Mouse (Mus musculus) T-cell, adult 66 days (primary cell): ENCODE results near the gene Olfr1261. TPM values are rescaled to one million over a fixed set of nuclear protein-coding genes. Genes with fewer than 3 reads are reported as not detected.

Source experiments
- total RNA-seq, 2 experiments: library from RNA; stranded (reverse); gene quantifications; 3 replicates in 1 of 2; 4 replicates in 1 of 2; pipeline ENCODE4 v1.2.4; 2023

Olfr1261 gene
- total RNA-seq, result not detected

DNA sequence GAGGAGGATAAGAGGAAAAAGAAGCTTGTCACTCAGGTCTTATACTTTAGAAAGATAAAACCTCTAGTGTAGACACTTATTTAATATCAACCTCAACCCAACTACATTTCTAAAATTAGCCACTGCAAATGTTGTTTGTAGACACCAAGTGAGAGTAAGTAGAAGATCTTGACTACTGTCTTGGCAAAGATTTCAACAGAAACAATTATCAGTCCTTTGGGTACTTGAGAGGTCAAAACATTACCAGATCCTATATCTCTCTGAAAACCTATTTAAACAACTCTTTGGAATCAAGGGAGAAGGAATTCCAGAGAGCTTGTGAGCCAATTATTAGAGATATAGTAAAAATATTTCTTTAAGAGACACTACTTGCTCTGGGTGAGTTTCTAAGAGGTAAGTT is at the start of gene Olfr1261:
Gene Olfr1261 (plus strand): TSS at position 301 of the 400 bp plus-strand sequence.

GRCm38 (mm10) chr2:89948564-89948963 is 42.5 kb upstream of the Olfr1261 start, which contains the start of gene Olfr1259:
Gene Olfr1259, minus strand, starts transcription at chr2:89948664.

GRCm38 (mm10) chr2:89974184-89974583 is 16.8 kb upstream of the Olfr1261 start, which contains the start of gene Olfr1260:
Gene Olfr1260, plus strand, starts transcription at chr2:89974340.

GRCm38 (mm10) chr2:89999845-90000244 is 8.8 kb downstream of the Olfr1261 start, which contains the start of gene Olfr1262:
Gene Olfr1262, plus strand, starts transcription at chr2:90000145.

GRCm38 (mm10) chr2:90011831-90012230 is 20.8 kb downstream of the Olfr1261 start, which contains the start of gene Olfr1263:
Gene Olfr1263, plus strand, starts transcription at chr2:90012131.

DNA sequence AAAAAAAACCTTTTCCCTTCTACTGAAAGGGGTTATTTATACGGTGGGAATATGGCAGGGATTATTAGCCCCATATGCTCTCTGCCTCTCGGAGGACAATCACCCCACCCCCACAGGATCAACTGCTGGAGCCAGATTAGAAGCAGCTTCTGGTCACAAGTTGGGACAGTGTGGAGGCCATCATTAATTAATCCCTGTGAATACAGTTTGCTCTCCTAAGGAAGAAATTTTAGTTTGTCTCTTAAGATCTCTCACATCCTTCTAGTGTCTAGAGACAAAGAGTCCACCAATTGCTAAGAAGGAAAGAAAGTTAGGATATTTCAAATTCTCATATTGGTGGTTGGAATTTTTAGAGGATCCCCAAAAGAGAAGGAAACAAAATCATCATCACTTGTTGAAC is 34.5 kb downstream of the Olfr1261 start, which contains the start of gene Olfr1264:
Gene Olfr1264 (minus strand): TSS at position 101 of the 400 bp plus-strand sequence.

DNA sequence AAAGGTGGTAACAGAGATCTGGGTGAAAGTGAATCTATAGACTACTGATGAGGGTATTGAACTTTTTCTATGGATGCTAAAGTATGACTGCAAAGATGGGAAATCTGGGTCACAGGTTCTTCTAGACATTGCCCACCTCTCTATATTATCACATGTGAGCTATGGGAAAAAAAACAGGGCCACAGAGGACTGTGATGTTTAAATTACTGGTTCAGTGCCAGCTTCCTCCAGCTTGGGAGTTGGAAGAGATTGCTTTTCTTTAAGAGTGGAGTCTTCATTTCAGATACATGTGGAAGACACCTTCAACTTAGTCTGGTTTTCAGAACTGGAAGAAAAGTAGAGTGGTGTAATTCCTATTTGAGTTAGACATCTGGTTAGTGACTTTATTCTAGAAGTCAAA is 44.0 kb downstream of the Olfr1261 start, which contains the start of gene Olfr1265:
Gene Olfr1265 (plus strand): TSS at position 301 of the 400 bp plus-strand sequence.

Other genes starting within 250 kb of the Olfr1261 start
- gene Olfr1253, start 234.1 kb upstream of the Olfr1261 start, total RNA-seq, result not detected
- gene Olfr1254, start 197.6 kb upstream of the Olfr1261 start, total RNA-seq, result not detected
- gene Olfr1255, start 179.2 kb upstream of the Olfr1261 start, total RNA-seq, result not detected
- gene Olfr1256, start 149.7 kb upstream of the Olfr1261 start, total RNA-seq, result not detected
- gene Olfr48, start 143.0 kb upstream of the Olfr1261 start, total RNA-seq, result not detected
- gene Olfr1257, start 112.8 kb upstream of the Olfr1261 start, total RNA-seq, result not detected
- gene Olfr1258, start 63.9 kb upstream of the Olfr1261 start, total RNA-seq, result not detected
- not detected for gene Olfr1259, start 42.6 kb upstream of the Olfr1261 start, total RNA-seq
- gene Olfr1260, start 16.9 kb upstream of the Olfr1261 start, total RNA-seq, result not detected
- not detected for gene Olfr1262, start 8.9 kb downstream of the Olfr1261 start, total RNA-seq
- not detected for gene Olfr1263, start 20.9 kb downstream of the Olfr1261 start, total RNA-seq
- not detected for gene Olfr1264, start 34.4 kb downstream of the Olfr1261 start, total RNA-seq
- gene Olfr1265, start 44.1 kb downstream of the Olfr1261 start, total RNA-seq, result not detected
- not detected for gene Olfr140, start 72.4 kb downstream of the Olfr1261 start, total RNA-seq
- not detected for gene Olfr1269, start 130.2 kb downstream of the Olfr1261 start, total RNA-seq
- gene Olfr32, start 151.1 kb downstream of the Olfr1261 start, total RNA-seq, result not detected
- not detected for gene Olfr1270, start 161.9 kb downstream of the Olfr1261 start, total RNA-seq
- gene Olfr1506, start 233.3 kb downstream of the Olfr1261 start, total RNA-seq, result under 1 TPM; 0.30 to 0.50 TPM